Mouse (Mus musculus): Measurements from ENCODE around the gene Cherp.

Cherp gene

GRCm38 (mm10) chr8:72470684-72471083 lies 4.3 kb downstream of the Cherp start:
- no peak for DNase-seq (ENCODE audit: low spot score)

- no peak for DNase-seq (ENCODE audit: low spot score)
Observed at GRCm38 (mm10) chr8:72469984-72470383, 5.0 kb downstream of the Cherp start.

- DNase-seq (ENCODE audit: low spot score), result no peak
Observed at GRCm38 (mm10) chr8:72469243-72469642, 5.8 kb downstream of the Cherp start.

- no peak for DNase-seq (ENCODE audit: low spot score)
Observed at GRCm38 (mm10) chr8:72464211-72464610, 10.8 kb downstream of the Cherp start.

- DNase-seq (ENCODE audit: low spot score), result no peak
Observed at GRCm38 (mm10) chr8:72459881-72460533, 15.0 kb downstream of the Cherp start.

- DNase-seq (ENCODE audit: low spot score), result no peak
Observed at GRCm38 (mm10) chr8:72458457-72458856, 16.6 kb downstream of the Cherp start.

- no peak for DNase-seq (ENCODE audit: low spot score)
Observed at GRCm38 (mm10) chr8:72457806-72458205, 17.2 kb downstream of the Cherp start.

GRCm38 (mm10) chr8:72455317-72455716 lies 19.7 kb downstream of the Cherp start:
- DNase-seq (ENCODE audit: low spot score), result peak; percentile 55

GRCm38 (mm10) chr8:72453904-72454303 lies 21.1 kb downstream of the Cherp start:
- DNase-seq (ENCODE audit: low spot score), result no peak

- no peak for DNase-seq (ENCODE audit: low spot score)
Observed at GRCm38 (mm10) chr8:72451516-72451915, 23.5 kb downstream of the Cherp start.

GRCm38 (mm10) chr8:72445071-72445470 lies 30.0 kb downstream of the Cherp start:
- no peak for DNase-seq (ENCODE audit: low spot score)

- no peak for DNase-seq (ENCODE audit: low spot score)
Observed at GRCm38 (mm10) chr8:72443994-72444350, 31.1 kb downstream of the Cherp start.

- peak; percentile 98 for DNase-seq (ENCODE audit: low spot score)
Observed at GRCm38 (mm10) chr8:72443338-72443993, 31.6 kb downstream of the Cherp start, which contains the start of the genes Calr3 and 1700030K09Rik. Gene Calr3 (minus strand): TSS chr8:72443870. Gene 1700030K09Rik (plus strand): TSS chr8:72443880.

GRCm38 (mm10) chr8:72438248-72439015 lies 36.6 kb downstream of the Cherp start:
- DNase-seq (ENCODE audit: low spot score), result no peak

- DNase-seq (ENCODE audit: low spot score), result peak; percentile 62
Observed at GRCm38 (mm10) chr8:72434952-72435351, 40.1 kb downstream of the Cherp start.

- DNase-seq (ENCODE audit: low spot score), result no peak
Observed at GRCm38 (mm10) chr8:72429676-72430075, 45.4 kb downstream of the Cherp start.

- no peak for DNase-seq (ENCODE audit: low spot score)
Observed at GRCm38 (mm10) chr8:72422926-72423325, 52.1 kb downstream of the Cherp start.

GRCm38 (mm10) chr8:72421362-72422335 lies 53.4 kb downstream of the Cherp start, which contains the start of gene Eps15l1:
Gene Eps15l1 (minus strand): TSS chr8:72421460.
- DNase-seq (ENCODE audit: low spot score), result peak; percentile 99

GRCm38 (mm10) chr8:72420571-72421361 lies 54.3 kb downstream of the Cherp start:
- peak; percentile 63 for DNase-seq (ENCODE audit: low spot score)

- no peak for DNase-seq (ENCODE audit: low spot score)
Observed at GRCm38 (mm10) chr8:72418073-72418472, 57.0 kb downstream of the Cherp start.

- DNase-seq (ENCODE audit: low spot score), result no peak
Observed at GRCm38 (mm10) chr8:72415252-72415651, 59.8 kb downstream of the Cherp start.
